Mouse (Mus musculus) layer of hippocampus, postnatal 10 days (tissue): ENCODE data around the gene Rpn1. TPM values are rescaled to one million over a fixed set of nuclear protein-coding genes. Genes with fewer than 3 reads are reported as not detected.

Experiments used
- DNase-seq, 2 experiments: peaks; one replicate each; pipeline ENCODE4 v3.0.0; 2021; ENCODE audit warnings: low spot score in 2 of 2
- long read RNA-seq: library from polyadenylated mRNA; stranded (forward); transcript quantifications from one replicate; pipeline ENCODE4 v2.0.0, GENCODE M21; 2023
- total RNA-seq, 2 experiments: library from RNA; stranded (reverse); gene quantifications; 2 replicates each; pipeline ENCODE4 v1.2.3; 2021

Gene Rpn1
- total RNA-seq, result 100 to 1,000 TPM; 168 to 180 TPM
- long read RNA-seq, transcript Rpn1-201 (10 exons, 3,633 nt), result major isoform, 145 of 156 reads
- long read RNA-seq, partial matches to known transcripts, result 7 of 156 reads
- long read RNA-seq, other reads (novel, unspliced or antisense), result 4 of 156 reads

- DNase-seq, result peak; percentile 97 to 98
Measured at GRCm38 (mm10) chr6:88084278-88085151, at the start of gene Rpn1. Gene Rpn1 (plus strand): TSS chr6:88084482.

- no peak for DNase-seq
Measured at GRCm38 (mm10) chr6:88037471-88038045, 46.7 kb upstream of the Rpn1 start.

GRCm38 (mm10) chr6:88039426-88039825 lies 44.9 kb upstream of the Rpn1 start:
- no peak for DNase-seq

GRCm38 (mm10) chr6:88041221-88041620 lies 43.1 kb upstream of the Rpn1 start:
- DNase-seq, result peak in 1 of 2 experiments; percentile 10

- no peak for DNase-seq
Measured at GRCm38 (mm10) chr6:88042336-88042735, 41.9 kb upstream of the Rpn1 start.

- DNase-seq, result no peak
Measured at GRCm38 (mm10) chr6:88044234-88044576, 40.1 kb upstream of the Rpn1 start.

- peak; percentile 93 to 96 for DNase-seq
Measured at GRCm38 (mm10) chr6:88044577-88045405, 39.5 kb upstream of the Rpn1 start, which contains the start of gene Rab7. Gene Rab7 (minus strand): TSS chr6:88045270.

GRCm38 (mm10) chr6:88045406-88045766 lies 38.9 kb upstream of the Rpn1 start:
- no peak for DNase-seq

GRCm38 (mm10) chr6:88047853-88048252 lies 36.4 kb upstream of the Rpn1 start:
- DNase-seq, result no peak

GRCm38 (mm10) chr6:88049008-88049407 lies 35.3 kb upstream of the Rpn1 start:
- no peak for DNase-seq

- no peak for DNase-seq
Measured at GRCm38 (mm10) chr6:88051206-88051605, 33.1 kb upstream of the Rpn1 start.

- no peak for DNase-seq
Measured at GRCm38 (mm10) chr6:88053228-88054080, 30.8 kb upstream of the Rpn1 start.

GRCm38 (mm10) chr6:88054081-88054835 lies 30.0 kb upstream of the Rpn1 start:
- no peak for DNase-seq

- no peak for DNase-seq
Measured at GRCm38 (mm10) chr6:88055663-88056062, 28.6 kb upstream of the Rpn1 start.

- no peak for DNase-seq
Measured at GRCm38 (mm10) chr6:88056866-88057265, 27.4 kb upstream of the Rpn1 start.

GRCm38 (mm10) chr6:88059903-88060302 lies 24.4 kb upstream of the Rpn1 start:
- no peak for DNase-seq

GRCm38 (mm10) chr6:88060602-88061001 lies 23.7 kb upstream of the Rpn1 start:
- no peak for DNase-seq

GRCm38 (mm10) chr6:88061406-88061805 lies 22.9 kb upstream of the Rpn1 start:
- no peak for DNase-seq

GRCm38 (mm10) chr6:88062398-88062797 lies 21.9 kb upstream of the Rpn1 start:
- DNase-seq, result no peak

- DNase-seq, result no peak
Measured at GRCm38 (mm10) chr6:88064072-88064642, 20.1 kb upstream of the Rpn1 start.
